Mouse (Mus musculus) kidney, embryonic 14.5 days (tissue): ENCODE data around the gene Shisal2b. TPM values are rescaled to one million over a fixed set of nuclear protein-coding genes. Genes with fewer than 3 reads are reported as not detected.

Experiments
- ATAC-seq: fragments of 200-750 bp; cut with Nextera tagmentation; 2 replicates; pipeline ENCODE4 v1.8.0; 2017; ENCODE audit warnings: moderate number of reproducible peaks, mild to moderate bottlenecking, moderate TSS enrichment, moderate library complexity; ENCODE audit not compliant: low FRiP score, low TSS enrichment
- H3K27ac ChIP-seq: fragments of 300-500 bp; sonication (generic); 2 replicates; pipeline ENCODE4 v1.5.1; 2014; ENCODE audit warnings: low read depth, mild to moderate bottlenecking, low read length, moderate library complexity, mixed read lengths
- H3K27me3 ChIP-seq: fragments of 300-500 bp; sonication (generic); 2 replicates; pipeline ENCODE4 v1.6.1; 2014; ENCODE audit warnings: mild to moderate bottlenecking, low read length; ENCODE audit not compliant: control insufficient read depth, insufficient read depth
- H3K36me3 ChIP-seq: fragments of 300-500 bp; sonication (generic); 2 replicates; pipeline ENCODE4 v1.6.1; 2014; ENCODE audit warnings: low read length, mixed read lengths; ENCODE audit not compliant: control insufficient read depth, insufficient read depth
- H3K4me1 ChIP-seq: fragments of 300-500 bp; sonication (generic); 2 replicates; pipeline ENCODE4 v1.6.1; 2014; ENCODE audit warnings: low read length, mixed read lengths; ENCODE audit not compliant: control insufficient read depth, insufficient read depth
- H3K4me2 ChIP-seq: fragments of 300-500 bp; sonication (generic); replicated peaks from 2 replicates; pipeline ENCODE4 v1.6.1; 2014; ENCODE audit warnings: low read depth, mild to moderate bottlenecking, low read length
- H3K4me3 ChIP-seq: fragments of 300-500 bp; sonication (generic); 2 replicates; pipeline ENCODE4 v1.5.1; 2014; ENCODE audit warnings: mild to moderate bottlenecking, low read length
- H3K9ac ChIP-seq: fragments of 300-500 bp; sonication (generic); 2 replicates; pipeline ENCODE4 v1.6.1; 2014; ENCODE audit warnings: low read depth, mild to moderate bottlenecking, low read length, moderate library complexity
- H3K9me3 ChIP-seq: fragments of 300-500 bp; sonication (generic); 2 replicates; pipeline ENCODE4 v1.6.1; 2016; ENCODE audit warnings: low read length; ENCODE audit not compliant: control insufficient read depth
- WGBS: fragments of 180-500 bp; shearing (Covaris S2); extraction: QIAGEN DNeasy Blood & Tissue Kit; methylation state at CpG from one replicate; pipeline ENCODE4 v1.1.7; 2014; 5-methylcytosine and 5-hydroxymethylcytosine counted together
- polyA plus RNA-seq: library from polyadenylated mRNA; unstranded; fragments of >200 nt; fragmentation: Nextera tagmentation; extraction: Ambion mirVana; gene quantifications from 2 replicates; pipeline ENCODE4 v1.2.1, GENCODE M21; 2014

Gene Shisal2b
- polyA plus RNA-seq, 1 experiment from 2014 or later, result 0.87 TPM

DNA sequence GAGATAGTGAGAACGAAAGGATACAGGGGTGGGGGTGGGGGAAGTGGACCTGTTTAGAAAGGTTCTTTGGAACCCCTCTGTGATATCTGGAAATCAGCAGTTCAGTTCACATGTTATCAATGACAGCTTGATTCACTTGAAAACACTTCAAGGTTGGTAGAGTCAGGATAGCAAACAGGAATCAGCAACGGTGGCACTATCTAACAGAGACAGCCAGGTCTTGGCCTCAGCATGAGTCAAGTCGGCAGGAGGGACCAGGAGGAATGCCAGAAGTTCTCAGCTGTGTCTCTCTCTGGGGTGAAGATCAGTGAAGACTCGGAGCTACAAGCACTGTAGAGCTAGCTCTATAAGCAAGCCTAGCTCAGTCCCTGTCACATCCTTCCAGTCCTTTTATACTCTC lies 14.8 kb upstream of the Shisal2b start:
- Histone ChIP-seq H3K4me3 (no peak overlapping the region), H3K9me3 (no peaks in the 10 kb centered on the region), H3K27me3 (no peaks in the 10 kb centered on the region), H3K27ac (no peak overlapping the region), H3K36me3 (no peaks in the 10 kb centered on the region), H3K9ac (no peak overlapping the region), H3K4me2 (no peak overlapping the region), H3K4me1 (no peaks in the 10 kb centered on the region)
- no peak for ATAC-seq
- WGBS, result 82% methylated on average over 4 of the region's 4 CpGs

DNA sequence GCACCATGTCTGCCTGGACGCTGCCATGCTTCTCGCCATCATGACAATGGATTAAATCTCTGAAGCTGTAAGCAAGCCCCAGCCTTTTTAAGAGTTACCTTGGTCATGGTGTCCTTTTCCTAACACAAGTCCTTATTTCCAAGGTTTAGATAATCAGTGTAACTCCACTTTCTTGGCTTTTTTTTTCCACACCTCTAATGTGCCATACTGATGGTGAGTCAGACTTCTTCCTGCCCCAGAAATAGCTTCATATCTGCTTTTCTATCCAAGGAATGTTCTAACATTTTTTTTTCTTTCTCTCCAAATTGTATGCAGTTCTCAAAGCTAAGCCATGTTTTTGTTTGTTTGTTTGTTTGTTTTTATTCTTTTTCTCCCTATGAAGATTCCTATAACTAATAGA lies 6.2 kb upstream of the Shisal2b start:
- Histone ChIP-seq H3K27ac (no peak overlapping the region), H3K27me3 (peaks cover 4% of the 10 kb centered on the region; the same call in 1 of the 2 replicates), H3K9me3 (no peaks in the 10 kb centered on the region), H3K4me2 (no peak overlapping the region), H3K36me3 (no peaks in the 10 kb centered on the region), H3K4me1 (no peaks in the 10 kb centered on the region), H3K4me3 (no peak overlapping the region), H3K9ac (no peak overlapping the region)
- WGBS, result 96% methylated on average over 2 of the region's 2 CpGs
- ATAC-seq, result no peak

DNA sequence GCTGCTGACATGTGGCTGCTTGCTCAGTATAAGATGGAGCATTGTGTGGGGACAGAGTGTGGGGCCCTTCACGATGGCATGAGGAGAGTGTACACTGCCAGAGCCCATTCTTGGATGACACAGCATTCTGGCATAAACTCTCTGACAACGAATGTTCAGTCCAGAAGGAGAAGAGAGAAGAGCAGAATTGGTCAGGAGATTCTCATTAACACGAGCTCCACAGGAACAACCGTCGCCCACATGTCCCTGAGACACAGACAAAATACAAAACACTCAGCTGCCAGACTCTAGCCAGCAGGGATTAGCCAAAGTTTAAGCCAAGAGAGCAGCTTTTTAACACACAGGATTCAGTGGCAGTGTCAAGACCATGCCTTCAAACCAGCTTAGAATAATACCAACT lies 3.0 kb upstream of the Shisal2b start:
- ATAC-seq, result no peak
- Histone ChIP-seq H3K27me3 (peaks cover 13% of the 10 kb centered on the region), H3K27ac (no peak overlapping the region), H3K36me3 (no peaks in the 10 kb centered on the region), H3K4me3 (no peak overlapping the region), H3K9ac (no peak overlapping the region), H3K4me1 (no peaks in the 10 kb centered on the region), H3K9me3 (no peaks in the 10 kb centered on the region), H3K4me2 (no peak overlapping the region)
- WGBS, result 91% methylated on average over 5 of the region's 5 CpGs

DNA sequence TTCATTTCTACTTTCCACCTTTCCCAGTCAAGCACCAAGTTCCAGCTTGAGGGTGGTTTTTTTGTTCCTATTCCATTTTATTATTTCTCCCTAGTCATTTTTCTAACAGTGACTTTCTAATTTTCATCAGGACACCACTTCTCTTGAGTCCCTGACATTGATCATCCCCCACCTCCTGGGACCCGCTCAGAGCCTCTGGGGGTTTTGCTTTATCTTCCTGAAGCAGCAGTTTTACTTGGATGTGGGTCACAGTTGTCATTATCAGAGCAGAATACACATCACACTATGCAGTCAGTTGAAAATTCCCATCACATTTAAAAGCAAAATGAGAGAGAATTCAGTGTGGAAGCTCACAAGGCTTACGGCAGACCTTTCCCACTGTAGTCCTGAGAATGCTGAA lies 10.0 kb downstream of the Shisal2b start:
- H3K36me3 ChIP-seq, result no peaks in the 10 kb centered on the region
- no peak overlapping the region for H3K9ac ChIP-seq
- H3K27me3 ChIP-seq, result no peaks in the 10 kb centered on the region
- no peaks in the 10 kb centered on the region for H3K4me1 ChIP-seq
- H3K27ac ChIP-seq, result no peak overlapping the region
- H3K4me3 ChIP-seq, result no peak overlapping the region
- no peak overlapping the region for H3K4me2 ChIP-seq
- ATAC-seq, result no peak
- 82% methylated on average over 2 of the region's 2 CpGs for WGBS
- H3K9me3 ChIP-seq, result no peaks in the 10 kb centered on the region

DNA sequence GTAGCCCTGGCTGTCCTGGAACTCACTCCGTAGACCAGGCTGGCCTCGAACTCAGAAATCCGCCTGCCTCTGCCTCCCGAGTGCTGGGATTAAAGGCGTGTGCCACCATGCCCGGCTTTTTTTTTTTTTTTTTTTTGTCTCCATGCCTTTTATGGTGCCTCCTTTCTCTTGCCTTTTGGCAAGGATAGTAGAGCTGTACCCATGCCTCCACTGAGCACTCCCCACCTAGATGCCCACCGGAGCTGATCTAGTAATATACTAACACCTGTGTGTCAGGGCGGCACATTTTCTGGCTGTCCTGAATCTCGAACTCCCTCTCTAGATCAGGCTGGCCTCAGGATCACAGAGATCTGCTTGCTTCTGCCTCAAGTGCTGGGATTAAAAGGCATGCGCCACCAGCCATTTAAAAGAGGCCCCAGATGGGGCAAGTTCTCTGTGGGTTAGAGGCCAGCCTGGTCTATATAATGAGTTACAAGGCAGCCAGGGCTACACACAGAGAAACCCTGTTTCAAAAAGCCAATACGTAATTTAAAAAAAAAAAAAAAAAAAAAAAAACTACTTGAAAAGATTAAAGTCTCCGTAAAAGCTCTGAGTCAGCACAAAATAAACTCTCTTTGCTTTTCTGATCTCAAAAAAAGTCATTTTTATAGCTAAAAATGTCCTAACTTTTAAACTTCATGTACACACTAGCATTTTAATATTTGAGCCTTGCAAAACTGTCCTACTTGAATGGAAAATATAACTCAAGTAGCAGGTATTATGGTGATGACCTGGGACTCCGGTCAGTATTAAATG lies 20.2 kb downstream of the Shisal2b start:
- H3K4me2 ChIP-seq, result no peak overlapping the region
- WGBS, result 95% methylated on average over 13 of the region's 13 CpGs
- H3K36me3 ChIP-seq, result peaks cover 5% of the 10 kb centered on the region; the same call in 1 of the 2 replicates
- no peak for ATAC-seq
- no peak overlapping the region for H3K27ac ChIP-seq
- H3K4me1 ChIP-seq, result no peaks in the 10 kb centered on the region
- no peak overlapping the region for H3K9ac ChIP-seq
- H3K9me3 ChIP-seq, result no peaks in the 10 kb centered on the region
- no peaks in the 10 kb centered on the region for H3K27me3 ChIP-seq
- no peak overlapping the region for H3K4me3 ChIP-seq

DNA sequence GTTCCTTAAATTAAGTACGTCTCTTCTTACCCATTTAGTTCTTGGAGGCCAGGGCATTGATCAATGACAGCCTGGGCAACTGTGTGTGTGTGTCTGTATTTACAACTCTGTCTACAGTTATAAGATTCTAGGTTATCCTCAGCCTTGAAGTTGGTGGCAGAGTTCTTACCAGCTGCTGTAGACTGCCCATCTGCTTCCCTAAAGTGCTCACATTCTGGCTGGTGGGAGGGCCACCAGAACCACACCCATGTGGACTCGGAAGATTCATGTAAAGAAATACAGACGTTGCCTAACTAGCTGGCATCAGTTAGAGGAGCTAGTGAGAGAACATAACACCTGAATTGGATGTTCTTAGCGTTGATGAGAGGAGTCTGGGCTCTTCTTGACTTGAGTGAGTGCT lies 21.8 kb downstream of the Shisal2b start:
- Histone ChIP-seq H3K4me1 (no peaks in the 10 kb centered on the region), H3K4me2 (no peak overlapping the region), H3K9me3 (no peaks in the 10 kb centered on the region), H3K36me3 (peaks cover 14% of the 10 kb centered on the region), H3K27ac (no peak overlapping the region), H3K4me3 (no peak overlapping the region), H3K9ac (no peak overlapping the region), H3K27me3 (no peaks in the 10 kb centered on the region)
- ATAC-seq, result no peak
- WGBS, result 71% methylated on average over 4 of the region's 4 CpGs

DNA sequence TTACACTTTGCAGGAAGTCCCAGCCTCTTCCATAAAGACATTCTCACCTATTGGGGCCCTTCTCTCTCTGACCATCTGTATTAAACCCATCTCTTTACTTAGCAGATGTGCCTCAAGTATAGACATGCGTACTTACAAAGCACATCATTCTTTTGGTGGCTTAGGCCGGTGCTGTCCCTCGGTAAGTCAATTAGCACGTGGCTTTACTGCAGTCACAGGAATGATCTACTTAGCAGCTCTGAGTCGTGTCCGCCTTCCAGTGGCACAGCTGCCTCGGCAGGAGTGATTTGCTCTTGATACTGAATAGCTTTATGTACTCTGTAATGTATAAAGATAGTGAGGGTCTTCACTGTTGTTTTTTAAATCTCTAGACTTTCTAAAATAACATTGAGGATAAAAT lies 26.1 kb downstream of the Shisal2b start:
- Histone ChIP-seq H3K4me1 (no peaks in the 10 kb centered on the region), H3K4me3 (no peak overlapping the region), H3K27me3 (no peaks in the 10 kb centered on the region), H3K27ac (no peak overlapping the region), H3K4me2 (no peak overlapping the region), H3K36me3 (peaks cover 33% of the 10 kb centered on the region), H3K9ac (no peak overlapping the region), H3K9me3 (no peaks in the 10 kb centered on the region)
- 55% methylated on average over 7 of the region's 7 CpGs for WGBS
- no peak for ATAC-seq

DNA sequence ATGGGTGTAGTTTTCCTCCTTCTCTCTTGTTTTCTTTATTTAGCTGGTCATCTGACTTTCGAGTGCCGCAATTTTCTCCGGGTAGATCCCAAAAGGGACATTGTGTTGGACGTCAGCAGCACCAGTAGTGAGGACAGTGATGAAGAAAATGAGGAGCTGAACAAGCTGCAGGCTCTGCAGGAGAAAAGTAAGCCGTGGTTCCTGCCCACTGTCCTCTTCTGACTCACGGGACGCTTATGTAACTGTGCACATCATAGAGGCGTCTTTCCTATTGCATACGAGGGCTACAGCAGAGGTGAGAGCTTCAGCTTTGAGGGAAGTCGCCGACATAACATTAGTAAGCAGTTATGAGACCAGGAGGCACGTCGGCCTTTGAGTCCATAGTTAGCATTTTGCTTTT lies 30.9 kb downstream of the Shisal2b start:
- H3K9ac ChIP-seq, result no peak overlapping the region
- no peaks in the 10 kb centered on the region for H3K4me1 ChIP-seq
- ATAC-seq, result no peak
- H3K36me3 ChIP-seq, result peaks cover 60% of the 10 kb centered on the region
- H3K9me3 ChIP-seq, result peaks cover under 1% of the 10 kb centered on the region; the same call in 1 of the 2 replicates
- 95% methylated on average over 13 of the region's 13 CpGs for WGBS
- H3K4me3 ChIP-seq, result no peak overlapping the region
- H3K27ac ChIP-seq, result no peak overlapping the region
- H3K4me2 ChIP-seq, result no peak overlapping the region
- H3K27me3 ChIP-seq, result no peaks in the 10 kb centered on the region

DNA sequence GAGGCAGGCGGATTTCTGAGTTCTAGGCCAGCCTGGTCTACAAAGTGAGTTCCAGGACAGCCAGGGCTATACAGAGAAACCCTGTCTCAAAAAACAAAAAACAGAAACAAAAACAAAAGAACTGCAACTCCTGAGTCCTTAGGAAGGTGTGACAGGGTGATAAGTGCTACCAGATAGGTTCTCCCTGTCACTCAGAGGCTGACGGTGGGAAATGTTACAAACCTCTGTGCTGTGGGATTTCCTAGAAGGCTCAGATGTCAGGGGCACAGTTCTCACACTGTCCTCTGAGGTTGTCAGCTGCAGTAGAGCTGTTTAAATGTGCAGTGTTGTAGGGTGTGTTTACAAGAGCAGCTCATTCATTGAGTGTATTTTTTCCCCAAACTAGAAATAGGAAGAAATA lies 38.2 kb downstream of the Shisal2b start:
- no peak overlapping the region for H3K4me3 ChIP-seq
- peaks cover 3% of the 10 kb centered on the region; the same call in 1 of the 2 replicates for H3K9me3 ChIP-seq
- no peak for ATAC-seq
- H3K4me1 ChIP-seq, result peaks cover 8% of the 10 kb centered on the region
- no peak overlapping the region for H3K9ac ChIP-seq
- H3K36me3 ChIP-seq, result peaks cover 31% of the 10 kb centered on the region
- WGBS, result 59% methylated on average over 2 of the region's 2 CpGs
- H3K4me2 ChIP-seq, result no peak overlapping the region
- no peak overlapping the region for H3K27ac ChIP-seq
- no peaks in the 10 kb centered on the region for H3K27me3 ChIP-seq
